Mouse (Mus musculus) small intestine, adult 2 months (tissue): ENCODE measurements at regions not wholly inside any gene's neighbourhood (a gene's known extent, or its start where the extent isn't known, plus 50 kb on each side); places are given as distances from the start of the nearest gene placed in this dataset.

Experiments
- CTCF ChIP-seq: fragments of 200-500 bp; IDR thresholded peaks from 2 replicates; pipeline ENCODE4 v1.5.1; 2012; ENCODE audit warnings: low read depth, mild to moderate bottlenecking, control low read depth, inconsistent platforms, low read length, moderate library complexity, mixed read lengths; ENCODE audit not compliant: insufficient replicate concordance, insufficient read length; ENCODE audit errors: extremely low read depth
- POLR2A ChIP-seq: fragments of 200-500 bp; IDR thresholded peaks from 2 replicates; pipeline ENCODE4 v1.6.1; 2012; ENCODE audit warnings: low read depth, mild to moderate bottlenecking, control low read depth, inconsistent platforms, low read length, moderate library complexity

GRCm38 (mm10) chr4:124196711-124197110 is 278.9 kb upstream of the 4930535I16Rik start:
- TF ChIP-seq CTCF: no peak
- no peak for TF ChIP-seq POLR2A
